Mouse (Mus musculus) gastrocnemius, postnatal 25 days (tissue): Measurements from ENCODE around the gene Pnmal2. TPM values are rescaled to one million over a fixed set of nuclear protein-coding genes. Genes with fewer than 3 reads are reported as not detected.

ENCODE experiments used
- DNase-seq: peaks from one replicate; pipeline ENCODE4 v3.0.0; 2022
- total RNA-seq, 2 experiments: library from RNA; stranded (reverse); gene quantifications; 1 replicate in 1 of 2; 2 replicates in 1 of 2; pipeline ENCODE4 v1.2.3; 2021

Gene Pnmal2
- total RNA-seq, 2 experiments from 2014 or later: 2.3 to 3.3 TPM

GRCm38 (mm10) chr7:16916342-16917265, 27.9 kb upstream of the Pnmal2 start:
- no peak for DNase-seq

GRCm38 (mm10) chr7:16917447-16917846, 27.0 kb upstream of the Pnmal2 start:
- DNase-seq: no peak

GRCm38 (mm10) chr7:16918014-16918413, 26.5 kb upstream of the Pnmal2 start:
- DNase-seq: no peak

GRCm38 (mm10) chr7:16918670-16919069, 25.8 kb upstream of the Pnmal2 start:
- no peak for DNase-seq

- no peak for DNase-seq
These were observed 24.9 kb upstream of the Pnmal2 start for GRCm38 (mm10) chr7:16919395-16920149.

GRCm38 (mm10) chr7:16920150-16920579, 24.3 kb upstream of the Pnmal2 start:
- no peak for DNase-seq

- DNase-seq: peak; percentile 46
These were observed 23.4 kb upstream of the Pnmal2 start for GRCm38 (mm10) chr7:16920818-16921791.

GRCm38 (mm10) chr7:16921881-16922335, 22.6 kb upstream of the Pnmal2 start:
- peak; percentile 35 for DNase-seq

GRCm38 (mm10) chr7:16922360-16922973, 22.0 kb upstream of the Pnmal2 start:
- DNase-seq: peak; percentile 34

GRCm38 (mm10) chr7:16923283-16924036, 21.0 kb upstream of the Pnmal2 start:
- no peak for DNase-seq

GRCm38 (mm10) chr7:16924037-16924834, 20.2 kb upstream of the Pnmal2 start, which contains the start of gene Calm3:
Gene Calm3, minus strand, starts transcription at chr7:16924114.
- peak; percentile 100 for DNase-seq

GRCm38 (mm10) chr7:16928341-16928740, 16.1 kb upstream of the Pnmal2 start:
- no peak for DNase-seq

GRCm38 (mm10) chr7:16930850-16931249, 13.6 kb upstream of the Pnmal2 start:
- DNase-seq: no peak

GRCm38 (mm10) chr7:16931968-16932627, 12.4 kb upstream of the Pnmal2 start:
- peak; percentile 53 for DNase-seq

- no peak for DNase-seq
These were observed 11.5 kb upstream of the Pnmal2 start for GRCm38 (mm10) chr7:16932704-16933577.

GRCm38 (mm10) chr7:16937312-16937711, 7.2 kb upstream of the Pnmal2 start:
- DNase-seq: no peak

- no peak for DNase-seq
These were observed 6.2 kb upstream of the Pnmal2 start for GRCm38 (mm10) chr7:16938117-16938791.
